Mouse (Mus musculus): ENCODE measurements around the gene Spata13. TPM values are rescaled to one million over a fixed set of nuclear protein-coding genes. Genes with fewer than 3 reads are reported as not detected.

Gene Spata13
- polyA plus RNA-seq, 1 experiment from 2014 or later, result 0.43 TPM

DNA sequence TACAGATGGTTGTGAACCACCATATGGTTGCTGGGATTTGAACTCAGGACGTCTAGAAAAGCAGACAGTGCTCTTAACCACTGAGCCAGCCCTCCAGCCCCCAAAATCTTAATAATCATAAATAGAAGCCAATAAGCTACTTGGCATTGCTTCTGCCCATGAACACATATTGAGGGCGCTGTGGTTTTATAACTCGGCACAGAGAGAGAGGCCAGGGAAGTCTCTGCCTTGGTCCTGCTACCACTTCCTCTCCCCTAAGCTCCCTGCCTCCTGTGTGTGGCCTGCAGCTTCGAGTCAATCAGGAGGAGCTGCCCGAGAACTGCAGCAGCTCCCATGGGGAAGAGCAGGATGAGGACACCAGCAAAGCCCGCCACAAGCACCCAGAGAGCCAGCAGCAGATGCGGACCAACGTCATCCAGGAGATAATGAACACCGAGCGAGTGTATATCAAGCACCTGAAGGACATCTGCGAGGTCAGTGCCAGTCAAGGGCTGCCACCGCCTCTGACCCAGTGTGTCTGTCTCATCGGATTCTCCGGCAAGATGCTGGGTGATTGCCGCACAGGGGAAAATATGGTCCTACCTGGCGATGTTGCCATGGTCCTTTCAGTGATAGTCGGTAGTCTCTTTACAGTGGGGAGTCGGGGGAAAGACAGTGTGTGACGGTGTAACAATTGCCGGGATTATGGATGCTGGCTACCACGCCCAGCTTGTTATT is 113.5 kb downstream of the Spata13 start:
- 73% methylated on average over 21 of the region's 21 CpGs for WGBS (ENCODE audit: missing documents)
- Histone ChIP-seq H3K79me2 (ENCODE audit: inconsistent target) (no peaks in the 10 kb centered on the region), H3K36me3 (ENCODE audit: inconsistent target) (no peaks in the 10 kb centered on the region)

GRCm38 (mm10) chr14:60749880-60750279 is 116.1 kb downstream of the Spata13 start:
- H3K79me2 ChIP-seq (ENCODE audit: inconsistent target), result no peaks in the 10 kb centered on the region
- H3K4me3 ChIP-seq (ENCODE audit: inconsistent target), result no peak overlapping the region
- no peaks in the 10 kb centered on the region for H3K36me3 ChIP-seq (ENCODE audit: inconsistent target)
- WGBS (ENCODE audit: missing documents), result 56% methylated on average over 12 of the region's 12 CpGs
- no peak overlapping the region for H3K27ac ChIP-seq

More for the DNA sequence above, 113.5 kb downstream of the Spata13 start:
- Histone ChIP-seq H3K27ac (no peak overlapping the region), H3K4me3 (ENCODE audit: inconsistent target) (no peak overlapping the region)

DNA sequence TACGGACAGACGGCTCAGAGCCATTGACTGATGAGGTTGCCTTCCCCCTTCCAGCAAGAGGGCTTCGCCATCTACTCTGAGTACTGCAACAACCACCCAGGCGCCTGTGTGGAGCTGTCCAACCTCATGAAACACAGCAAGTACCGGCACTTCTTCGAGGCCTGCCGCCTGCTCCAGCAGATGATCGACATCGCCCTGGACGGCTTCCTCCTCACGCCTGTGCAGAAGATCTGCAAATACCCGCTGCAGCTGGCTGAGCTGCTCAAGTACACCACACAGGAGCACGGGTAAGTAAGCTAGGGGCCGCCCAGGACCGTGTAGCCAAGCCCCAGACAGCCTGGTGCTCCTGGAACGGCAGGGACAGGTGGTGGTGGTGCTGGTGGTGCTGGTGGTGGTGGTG is 117.8 kb downstream of the Spata13 start:
- H3K36me3 ChIP-seq (ENCODE audit: inconsistent target), result no peaks in the 10 kb centered on the region
- H3K4me3 ChIP-seq (ENCODE audit: inconsistent target), result no peak overlapping the region
- no peak overlapping the region for H3K27ac ChIP-seq
- no peaks in the 10 kb centered on the region for H3K79me2 ChIP-seq (ENCODE audit: inconsistent target)
- WGBS (ENCODE audit: missing documents), result 92% methylated on average over 13 of the region's 16 CpGs

GRCm38 (mm10) chr14:60752892-60753800 is 119.3 kb downstream of the Spata13 start:
- no peak overlapping the region for H3K4me3 ChIP-seq (ENCODE audit: inconsistent target)
- H3K27ac ChIP-seq, result no peak overlapping the region
- no peaks in the 10 kb centered on the region for H3K36me3 ChIP-seq (ENCODE audit: inconsistent target)
- 84% methylated on average over 14 of the region's 14 CpGs for whole genome bisulfite sequencing (ENCODE audit: missing documents)
- H3K79me2 ChIP-seq (ENCODE audit: inconsistent target), result no peaks in the 10 kb centered on the region

- Histone ChIP-seq H3K27ac (no peak overlapping the region), H3K79me2 (ENCODE audit: inconsistent target) (no peaks in the 10 kb centered on the region), H3K4me3 (ENCODE audit: inconsistent target) (no peak overlapping the region), H3K36me3 (ENCODE audit: inconsistent target) (no peaks in the 10 kb centered on the region)
- 95% methylated on average over 10 of the region's 10 CpGs for WGBS (ENCODE audit: missing documents)
These were observed 120.0 kb downstream of the Spata13 start for GRCm38 (mm10) chr14:60753801-60754126.

GRCm38 (mm10) chr14:60754656-60755055 is 120.9 kb downstream of the Spata13 start:
- 95% methylated on average over 5 of the region's 5 CpGs for WGBS (ENCODE audit: missing documents)
- Histone ChIP-seq H3K4me3 (ENCODE audit: inconsistent target) (no peak overlapping the region), H3K36me3 (ENCODE audit: inconsistent target) (no peaks in the 10 kb centered on the region), H3K27ac (no peak overlapping the region), H3K79me2 (ENCODE audit: inconsistent target) (no peaks in the 10 kb centered on the region)

GRCm38 (mm10) chr14:60756271-60756670 is 122.5 kb downstream of the Spata13 start:
- no peaks in the 10 kb centered on the region for H3K36me3 ChIP-seq (ENCODE audit: inconsistent target)
- 98% methylated on average over 10 of the region's 15 CpGs for WGBS (ENCODE audit: missing documents)

DNA sequence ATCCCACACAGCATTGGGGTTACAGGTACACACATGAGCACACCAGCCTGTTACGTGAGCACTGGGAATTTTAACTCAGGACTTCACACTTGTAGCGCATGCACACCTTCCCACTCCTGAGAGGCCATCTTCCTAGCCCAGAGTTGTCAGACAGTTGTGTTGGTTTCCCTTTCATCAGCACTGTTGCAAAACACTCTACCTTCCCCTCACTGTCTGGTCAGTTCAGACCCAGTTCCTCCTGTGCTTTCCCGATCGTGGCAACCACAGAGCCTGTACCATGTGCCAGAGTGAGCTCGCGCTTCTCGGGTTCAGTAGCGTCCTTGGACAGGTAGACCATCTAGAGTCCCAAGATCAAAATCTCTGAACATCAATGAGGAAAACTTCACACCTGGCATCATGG is 123.5 kb downstream of the Spata13 start:
- Histone ChIP-seq H3K36me3 (ENCODE audit: inconsistent target) (no peaks in the 10 kb centered on the region), H3K27ac (peak overlapping the region; percentile 33), H3K4me3 (ENCODE audit: inconsistent target) (no peak overlapping the region), H3K79me2 (ENCODE audit: inconsistent target) (no peaks in the 10 kb centered on the region)
- WGBS (ENCODE audit: missing documents), result 25% methylated on average over 8 of the region's 8 CpGs

More at GRCm38 (mm10) chr14:60756271-60756670, 122.5 kb downstream of the Spata13 start:
- H3K4me3 ChIP-seq (ENCODE audit: inconsistent target), result no peak overlapping the region
- no peaks in the 10 kb centered on the region for H3K79me2 ChIP-seq (ENCODE audit: inconsistent target)
- no peak overlapping the region for H3K27ac ChIP-seq

DNA sequence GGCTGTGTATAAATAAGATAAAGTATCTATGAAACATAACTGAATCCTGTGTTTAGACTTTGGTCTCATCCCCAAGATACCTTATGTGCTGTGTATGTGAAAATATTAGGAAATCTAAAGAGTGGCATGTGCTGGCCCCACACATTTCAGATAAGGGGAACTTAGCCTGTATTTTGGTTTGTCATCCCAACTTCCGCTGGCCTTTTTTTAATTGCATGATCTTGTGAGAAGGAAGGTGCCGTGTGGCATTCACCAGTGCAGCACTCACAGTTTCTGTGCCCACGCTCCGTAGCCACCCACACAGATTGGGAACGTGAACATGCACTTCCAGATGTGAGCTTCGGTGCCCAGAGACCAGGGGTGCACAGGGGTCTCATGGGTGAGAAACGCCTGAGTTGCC is 123.9 kb downstream of the Spata13 start:
- Histone ChIP-seq H3K79me2 (ENCODE audit: inconsistent target) (no peaks in the 10 kb centered on the region), H3K36me3 (ENCODE audit: inconsistent target) (no peaks in the 10 kb centered on the region), H3K4me3 (ENCODE audit: inconsistent target) (no peak overlapping the region), H3K27ac (peak overlapping the region; percentile 33)
- WGBS (ENCODE audit: missing documents), result 36% methylated on average over 7 of the region's 7 CpGs

DNA sequence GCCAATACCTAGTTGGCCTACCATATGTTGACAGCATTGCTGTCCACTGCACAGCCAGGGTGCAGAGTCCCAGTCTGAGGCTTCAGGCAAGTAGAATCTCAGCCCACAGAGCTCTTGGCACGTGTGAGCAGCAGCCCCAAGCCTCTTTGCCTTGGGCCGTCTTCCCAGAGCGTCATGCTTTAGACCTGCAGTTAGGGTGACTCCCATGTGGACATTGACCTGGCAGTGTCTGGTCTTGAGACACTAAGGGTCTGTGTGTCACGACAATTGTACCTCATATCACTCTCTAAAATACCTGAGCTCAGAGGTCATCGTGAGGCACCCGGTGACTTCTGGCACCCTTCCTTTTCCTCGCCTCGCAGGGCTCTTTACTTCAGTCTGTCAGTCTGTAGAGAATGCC is 125.3 kb downstream of the Spata13 start:
- no peaks in the 10 kb centered on the region for H3K79me2 ChIP-seq (ENCODE audit: inconsistent target)
- no peak overlapping the region for H3K4me3 ChIP-seq (ENCODE audit: inconsistent target)
- no peaks in the 10 kb centered on the region for H3K36me3 ChIP-seq (ENCODE audit: inconsistent target)
- no peak overlapping the region for H3K27ac ChIP-seq
- WGBS (ENCODE audit: missing documents), result 92% methylated on average over 8 of the region's 8 CpGs

GRCm38 (mm10) chr14:60761801-60762200 is 128.0 kb downstream of the Spata13 start:
- Histone ChIP-seq H3K4me3 (ENCODE audit: inconsistent target) (no peak overlapping the region), H3K27ac (no peak overlapping the region), H3K79me2 (ENCODE audit: inconsistent target) (no peaks in the 10 kb centered on the region), H3K36me3 (ENCODE audit: inconsistent target) (no peaks in the 10 kb centered on the region)
- WGBS (ENCODE audit: missing documents), result 89% methylated on average over 10 of the region's 10 CpGs

- H3K27ac ChIP-seq, result no peak overlapping the region
- H3K36me3 ChIP-seq (ENCODE audit: inconsistent target), result no peaks in the 10 kb centered on the region
- no peak overlapping the region for H3K4me3 ChIP-seq (ENCODE audit: inconsistent target)
- WGBS (ENCODE audit: missing documents), result 94% methylated on average over 7 of the region's 7 CpGs
- no peaks in the 10 kb centered on the region for H3K79me2 ChIP-seq (ENCODE audit: inconsistent target)
These were observed 129.0 kb downstream of the Spata13 start for GRCm38 (mm10) chr14:60762754-60763153.

GRCm38 (mm10) chr14:60763746-60764145 is 129.9 kb downstream of the Spata13 start:
- Histone ChIP-seq H3K36me3 (ENCODE audit: inconsistent target) (no peaks in the 10 kb centered on the region), H3K79me2 (ENCODE audit: inconsistent target) (no peaks in the 10 kb centered on the region), H3K4me3 (ENCODE audit: inconsistent target) (no peak overlapping the region), H3K27ac (no peak overlapping the region)
- WGBS (ENCODE audit: missing documents), result 47% methylated on average over 5 of the region's 5 CpGs

GRCm38 (mm10) chr14:60764526-60764925 is 130.7 kb downstream of the Spata13 start:
- WGBS (ENCODE audit: missing documents), result 93% methylated on average over 4 of the region's 4 CpGs
- Histone ChIP-seq H3K4me3 (ENCODE audit: inconsistent target) (no peak overlapping the region), H3K79me2 (ENCODE audit: inconsistent target) (no peaks in the 10 kb centered on the region), H3K36me3 (ENCODE audit: inconsistent target) (no peaks in the 10 kb centered on the region), H3K27ac (no peak overlapping the region)

DNA sequence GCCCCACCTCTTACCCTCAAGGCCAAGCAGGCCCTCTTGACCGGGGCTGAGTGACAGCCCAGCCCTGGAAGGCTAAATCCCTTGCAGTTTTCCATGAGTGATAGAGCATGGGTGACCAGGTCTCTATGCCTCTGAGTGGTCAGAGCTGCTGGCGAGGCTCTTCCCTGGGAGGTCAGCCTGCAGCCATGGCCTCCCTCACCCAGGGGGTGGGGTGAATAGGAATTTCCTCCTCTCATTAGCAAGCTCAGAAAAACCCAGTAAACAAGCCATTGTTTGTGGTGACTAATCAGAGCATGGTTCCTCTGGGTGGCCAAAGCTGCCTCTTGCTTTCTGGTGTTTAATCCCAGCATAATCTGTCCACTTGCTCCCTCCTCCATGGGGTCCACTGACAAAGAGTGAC is 131.2 kb downstream of the Spata13 start:
- H3K27ac ChIP-seq, result 0 out of 2 replicates have a peak overlapping the region, but pooled peaks have one; percentile 12
- no peaks in the 10 kb centered on the region for H3K36me3 ChIP-seq (ENCODE audit: inconsistent target)
- H3K79me2 ChIP-seq (ENCODE audit: inconsistent target), result no peaks in the 10 kb centered on the region
- no peak overlapping the region for H3K4me3 ChIP-seq (ENCODE audit: inconsistent target)
- 82% methylated on average over 2 of the region's 2 CpGs for WGBS (ENCODE audit: missing documents)
